Mouse (Mus musculus): ENCODE data around the gene Ccdc183. TPM values are rescaled to one million over a fixed set of nuclear protein-coding genes. Genes with fewer than 3 reads are reported as not detected.

The Ccdc183 gene
- polyA plus RNA-seq, 1 experiment from 2014 or later, result 0.33 TPM

DNA sequence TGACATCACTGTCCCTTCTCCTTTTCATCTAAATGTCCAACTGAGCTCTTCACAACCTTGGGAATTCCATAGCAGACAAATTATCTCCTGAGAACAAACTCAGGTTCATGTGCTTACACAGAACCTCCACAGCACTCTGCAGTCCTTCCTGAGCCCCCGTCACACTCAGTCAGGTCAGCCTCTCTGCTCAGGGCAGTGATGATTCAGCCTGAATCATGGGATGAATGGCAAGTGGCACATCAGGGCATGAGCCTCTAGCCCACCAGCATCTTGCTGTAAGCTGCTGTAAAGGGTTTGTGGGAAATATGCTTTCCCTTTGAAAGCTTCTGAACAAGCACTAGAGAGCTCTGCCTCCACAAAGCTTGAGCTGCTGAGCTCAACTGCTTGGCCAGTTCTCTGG is 18.7 kb downstream of the Ccdc183 start:
- Histone ChIP-seq H3K9me3 (ENCODE audit: control insufficient read depth, low read length) (no peaks in the 10 kb centered on the region), H3K27ac (replicated peaks; ENCODE audit: low read depth, low read length) (no peak overlapping the region), H3K4me3 (ENCODE audit: low read depth, low read length) (no peak overlapping the region), H3K27me3 (replicated peaks; ENCODE audit: control insufficient read depth, insufficient read depth, low read length) (no peaks in the 10 kb centered on the region), H3K4me1 (ENCODE audit: control insufficient read depth, insufficient read depth, low read length) (no peaks in the 10 kb centered on the region), H3K4me2 (ENCODE audit: low read depth, low read length) (no peak overlapping the region), H3K36me3 (ENCODE audit: control insufficient read depth, insufficient read depth, low read length) (peaks cover 94% of the 10 kb centered on the region), H3K9ac (ENCODE audit: low read depth, low read length) (no peak overlapping the region)
- DNase-seq (ENCODE audit: low spot score), result no peak
- ATAC-seq (ENCODE audit: low read depth), result no peak
- WGBS, result 94% methylated on average over 1 of the region's 1 CpGs

- DNase-seq (ENCODE audit: low spot score) (no peak), ATAC-seq (ENCODE audit: low read depth) (peak; percentile 34; the same call in 1 of the 2 replicates)
- 87% methylated on average over 5 of the region's 5 CpGs for WGBS
- Histone ChIP-seq H3K4me3 (ENCODE audit: low read depth, low read length) (no peak overlapping the region), H3K36me3 (ENCODE audit: control insufficient read depth, insufficient read depth, low read length) (peaks cover 96% of the 10 kb centered on the region), H3K4me1 (ENCODE audit: control insufficient read depth, insufficient read depth, low read length) (no peaks in the 10 kb centered on the region), H3K9ac (ENCODE audit: low read depth, low read length) (no peak overlapping the region), H3K27ac (replicated peaks; ENCODE audit: low read depth, low read length) (no peak overlapping the region), H3K4me2 (ENCODE audit: low read depth, low read length) (no peak overlapping the region), H3K27me3 (replicated peaks; ENCODE audit: control insufficient read depth, insufficient read depth, low read length) (no peaks in the 10 kb centered on the region), H3K9me3 (ENCODE audit: control insufficient read depth, low read length) (no peaks in the 10 kb centered on the region)
Measured at GRCm38 (mm10) chr2:25596765-25597510, 20.5 kb downstream of the Ccdc183 start.

DNA sequence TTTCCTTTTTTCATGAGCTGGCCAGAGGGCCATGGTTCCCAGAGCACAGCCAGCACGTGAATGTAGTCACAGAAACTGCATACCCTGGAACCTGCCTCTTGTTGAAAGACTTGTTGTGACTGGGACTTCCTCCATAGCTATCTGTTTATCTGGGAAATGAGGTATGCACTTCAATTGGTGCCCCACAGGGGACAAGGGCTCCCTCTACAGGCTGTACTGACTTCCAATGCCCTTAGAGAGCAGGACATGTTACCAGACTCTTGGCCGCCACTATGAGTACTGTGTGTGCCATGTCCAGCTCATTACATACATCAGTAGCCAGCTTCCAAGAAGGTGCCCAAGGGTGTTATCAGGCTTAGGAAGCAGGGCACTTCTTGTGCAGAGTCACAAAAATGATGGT is 25.6 kb downstream of the Ccdc183 start:
- H3K9me3 ChIP-seq (ENCODE audit: control insufficient read depth, low read length), result no peaks in the 10 kb centered on the region
- no peak overlapping the region for H3K4me2 ChIP-seq (ENCODE audit: low read depth, low read length)
- 80% methylated on average over 2 of the region's 2 CpGs for WGBS
- DNase-seq (ENCODE audit: low spot score) (no peak), ATAC-seq (ENCODE audit: low read depth) (no peak)
- H3K4me3 ChIP-seq (ENCODE audit: low read depth, low read length), result no peak overlapping the region
- H3K27ac ChIP-seq (replicated peaks; ENCODE audit: low read depth, low read length), result no peak overlapping the region
- H3K36me3 ChIP-seq (ENCODE audit: control insufficient read depth, insufficient read depth, low read length), result peaks cover 93% of the 10 kb centered on the region
- H3K9ac ChIP-seq (ENCODE audit: low read depth, low read length), result no peak overlapping the region
- H3K27me3 ChIP-seq (replicated peaks; ENCODE audit: control insufficient read depth, insufficient read depth, low read length), result no peaks in the 10 kb centered on the region
- H3K4me1 ChIP-seq (ENCODE audit: control insufficient read depth, insufficient read depth, low read length), result no peaks in the 10 kb centered on the region

GRCm38 (mm10) chr2:25588227-25588907 is 29.1 kb downstream of the Ccdc183 start:
- H3K9ac ChIP-seq (ENCODE audit: low read depth, low read length), result no peak overlapping the region
- H3K27me3 ChIP-seq (replicated peaks; ENCODE audit: control insufficient read depth, insufficient read depth, low read length), result no peaks in the 10 kb centered on the region
- no peak overlapping the region for H3K4me3 ChIP-seq (ENCODE audit: low read depth, low read length)
- H3K9me3 ChIP-seq (ENCODE audit: control insufficient read depth, low read length), result no peaks in the 10 kb centered on the region
- DNase-seq (ENCODE audit: low spot score), result no peak
- no peak for ATAC-seq (ENCODE audit: low read depth)
- 93% methylated on average over 7 of the region's 8 CpGs for whole genome bisulfite sequencing
- H3K4me2 ChIP-seq (ENCODE audit: low read depth, low read length), result no peak overlapping the region
- no peaks in the 10 kb centered on the region for H3K4me1 ChIP-seq (ENCODE audit: control insufficient read depth, insufficient read depth, low read length)
- no peak overlapping the region for H3K27ac ChIP-seq (replicated peaks; ENCODE audit: low read depth, low read length)
- peaks cover 94% of the 10 kb centered on the region for H3K36me3 ChIP-seq (ENCODE audit: control insufficient read depth, insufficient read depth, low read length)

DNA sequence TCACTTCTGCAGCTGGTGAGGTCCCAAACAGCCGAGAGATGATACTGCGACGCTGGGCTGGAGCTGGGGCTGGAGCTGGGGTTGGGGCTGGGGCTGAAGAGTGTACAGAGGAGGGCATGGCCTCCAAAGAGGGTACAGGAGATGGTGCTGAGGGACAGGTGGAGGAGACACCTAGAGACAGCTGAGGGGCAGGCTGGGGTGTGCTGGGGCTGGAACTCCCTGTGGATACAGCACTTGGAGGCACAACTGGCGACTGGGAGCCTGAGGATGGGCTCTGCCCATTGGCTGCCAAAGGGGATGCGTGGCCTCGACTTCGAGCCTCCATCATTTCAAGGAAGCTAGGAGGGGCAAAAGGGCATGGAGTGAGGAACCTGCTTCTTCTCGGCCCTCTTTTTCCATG is 30.2 kb downstream of the Ccdc183 start:
- WGBS, result 90% methylated on average over 8 of the region's 8 CpGs
- H3K36me3 ChIP-seq (ENCODE audit: control insufficient read depth, insufficient read depth, low read length), result peaks cover 91% of the 10 kb centered on the region

GRCm38 (mm10) chr2:25585601-25586000 is 31.9 kb downstream of the Ccdc183 start:
- Histone ChIP-seq H3K9me3 (ENCODE audit: control insufficient read depth, low read length) (no peaks in the 10 kb centered on the region), H3K4me2 (ENCODE audit: low read depth, low read length) (no peak overlapping the region), H3K4me3 (ENCODE audit: low read depth, low read length) (no peak overlapping the region), H3K4me1 (ENCODE audit: control insufficient read depth, insufficient read depth, low read length) (peaks cover 4% of the 10 kb centered on the region; the same call in 1 of the 2 replicates), H3K27ac (replicated peaks; ENCODE audit: low read depth, low read length) (no peak overlapping the region), H3K36me3 (ENCODE audit: control insufficient read depth, insufficient read depth, low read length) (peaks cover 75% of the 10 kb centered on the region), H3K27me3 (replicated peaks; ENCODE audit: control insufficient read depth, insufficient read depth, low read length) (peaks cover 5% of the 10 kb centered on the region), H3K9ac (ENCODE audit: low read depth, low read length) (no peak overlapping the region)
- DNase-seq (ENCODE audit: low spot score), result no peak
- 83% methylated on average over 3 of the region's 3 CpGs for WGBS
- ATAC-seq (ENCODE audit: low read depth), result no peak

More for the DNA sequence above, 30.2 kb downstream of the Ccdc183 start:
- no peak overlapping the region for H3K4me3 ChIP-seq (ENCODE audit: low read depth, low read length)
- peaks cover 4% of the 10 kb centered on the region; the same call in 1 of the 2 replicates for H3K4me1 ChIP-seq (ENCODE audit: control insufficient read depth, insufficient read depth, low read length)
- ATAC-seq (ENCODE audit: low read depth) (no peak), DNase-seq (ENCODE audit: low spot score) (no peak)
- H3K27me3 ChIP-seq (replicated peaks; ENCODE audit: control insufficient read depth, insufficient read depth, low read length), result no peaks in the 10 kb centered on the region
- no peak overlapping the region for H3K4me2 ChIP-seq (ENCODE audit: low read depth, low read length)
- no peak overlapping the region for H3K27ac ChIP-seq (replicated peaks; ENCODE audit: low read depth, low read length)
- H3K9ac ChIP-seq (ENCODE audit: low read depth, low read length), result no peak overlapping the region
- no peaks in the 10 kb centered on the region for H3K9me3 ChIP-seq (ENCODE audit: control insufficient read depth, low read length)

- Histone ChIP-seq H3K4me3 (ENCODE audit: low read depth, low read length) (no peak overlapping the region), H3K27ac (replicated peaks; ENCODE audit: low read depth, low read length) (no peak overlapping the region), H3K36me3 (ENCODE audit: control insufficient read depth, insufficient read depth, low read length) (peaks cover 68% of the 10 kb centered on the region), H3K9ac (ENCODE audit: low read depth, low read length) (no peak overlapping the region), H3K4me1 (ENCODE audit: control insufficient read depth, insufficient read depth, low read length) (peaks cover 4% of the 10 kb centered on the region; the same call in 1 of the 2 replicates), H3K9me3 (ENCODE audit: control insufficient read depth, low read length) (no peaks in the 10 kb centered on the region), H3K4me2 (ENCODE audit: low read depth, low read length) (no peak overlapping the region), H3K27me3 (replicated peaks; ENCODE audit: control insufficient read depth, insufficient read depth, low read length) (peaks cover 12% of the 10 kb centered on the region)
- ATAC-seq (ENCODE audit: low read depth), result no peak
- no peak for DNase-seq (ENCODE audit: low spot score)
- 90% methylated on average over 4 of the region's 4 CpGs for WGBS
Measured at GRCm38 (mm10) chr2:25584856-25585255, 32.6 kb downstream of the Ccdc183 start.

GRCm38 (mm10) chr2:25584152-25584551 is 33.3 kb downstream of the Ccdc183 start:
- no peak for ATAC-seq (ENCODE audit: low read depth)
- H3K27ac ChIP-seq (replicated peaks; ENCODE audit: low read depth, low read length), result no peak overlapping the region
- peaks cover 7% of the 10 kb centered on the region; the same call in 1 of the 2 replicates for H3K4me1 ChIP-seq (ENCODE audit: control insufficient read depth, insufficient read depth, low read length)
- H3K4me2 ChIP-seq (ENCODE audit: low read depth, low read length), result no peak overlapping the region
- peaks cover 19% of the 10 kb centered on the region for H3K27me3 ChIP-seq (replicated peaks; ENCODE audit: control insufficient read depth, insufficient read depth, low read length)
- no peak overlapping the region for H3K4me3 ChIP-seq (ENCODE audit: low read depth, low read length)
- 94% methylated on average over 3 of the region's 3 CpGs for WGBS
- no peaks in the 10 kb centered on the region for H3K9me3 ChIP-seq (ENCODE audit: control insufficient read depth, low read length)
- no peak for DNase-seq (ENCODE audit: low spot score)
- H3K36me3 ChIP-seq (ENCODE audit: control insufficient read depth, insufficient read depth, low read length), result peaks cover 61% of the 10 kb centered on the region
- no peak overlapping the region for H3K9ac ChIP-seq (ENCODE audit: low read depth, low read length)

Data from embryonic facial prominence, embryonic 14.5 days (tissue).